Mouse (Mus musculus): ENCODE measurements around the gene Defb21.

Defb21 gene

GRCm38 (mm10) chr2:152572114-152572794, at the start of gene Defb21:
TSS of gene Defb21 (plus strand) at chr2:152572744.
- DNase-seq = no peak

DNA sequence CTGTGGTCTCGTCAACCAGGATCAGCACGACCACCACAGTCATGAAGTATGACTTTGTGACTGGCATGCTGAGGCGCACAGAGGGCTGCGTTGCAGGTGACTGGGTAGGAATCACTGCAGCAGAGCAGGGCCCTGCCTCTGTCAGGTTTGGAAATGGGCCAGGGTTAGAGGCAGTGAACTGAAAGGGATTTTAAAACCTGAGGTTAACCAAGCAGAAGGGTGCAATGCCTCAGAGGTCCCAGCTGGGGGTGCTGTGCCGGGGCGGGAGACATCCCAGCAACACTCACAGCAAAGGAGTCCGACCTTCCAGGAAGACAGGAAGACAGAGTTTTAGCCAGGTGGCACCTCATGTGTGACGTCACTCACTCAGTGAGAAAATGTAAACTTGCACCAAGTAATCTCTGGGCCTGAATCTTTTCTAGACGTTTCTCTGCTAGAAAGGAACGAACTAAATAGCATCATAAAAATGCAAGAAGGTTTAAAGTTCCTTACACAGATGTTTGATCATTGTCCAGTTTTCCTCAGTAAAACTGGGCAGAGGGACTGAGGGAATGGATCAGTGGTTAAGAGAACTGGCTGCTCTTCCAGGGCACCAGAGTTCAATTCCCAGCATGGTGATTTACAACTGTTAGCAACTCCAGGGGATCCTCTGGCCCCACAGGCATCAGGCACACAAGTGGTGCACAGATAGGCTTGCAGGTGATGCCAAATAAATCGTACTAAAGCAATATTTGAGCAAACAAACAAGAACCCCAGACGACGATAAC, 32.4 kb upstream of the Defb21 start, which contains the start of gene Defb29:
Defb29 (minus strand) TSS at position 155 of the 767 bp plus-strand sequence.
- peak; percentile 40 for DNase-seq

DNA sequence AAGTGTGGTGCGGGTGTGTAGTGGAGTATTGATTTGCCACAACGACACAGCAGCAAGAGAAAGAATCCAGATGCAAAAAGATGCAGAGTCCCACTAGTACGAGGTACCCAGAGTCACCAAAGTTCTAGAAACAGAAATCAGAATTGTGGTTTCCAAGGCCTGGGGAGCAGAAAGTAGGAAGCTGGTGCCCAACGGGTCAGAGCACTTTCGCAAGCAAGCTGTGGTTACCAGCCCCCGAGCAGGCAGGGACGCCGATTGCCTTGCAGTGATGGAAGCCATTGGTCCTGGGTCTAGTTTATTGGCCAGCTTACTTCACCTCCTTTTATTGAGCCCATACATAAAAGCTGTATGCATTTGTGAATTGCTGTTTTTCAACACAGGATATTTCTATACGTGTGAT, 30.6 kb upstream of the Defb21 start:
- no peak for DNase-seq

DNA sequence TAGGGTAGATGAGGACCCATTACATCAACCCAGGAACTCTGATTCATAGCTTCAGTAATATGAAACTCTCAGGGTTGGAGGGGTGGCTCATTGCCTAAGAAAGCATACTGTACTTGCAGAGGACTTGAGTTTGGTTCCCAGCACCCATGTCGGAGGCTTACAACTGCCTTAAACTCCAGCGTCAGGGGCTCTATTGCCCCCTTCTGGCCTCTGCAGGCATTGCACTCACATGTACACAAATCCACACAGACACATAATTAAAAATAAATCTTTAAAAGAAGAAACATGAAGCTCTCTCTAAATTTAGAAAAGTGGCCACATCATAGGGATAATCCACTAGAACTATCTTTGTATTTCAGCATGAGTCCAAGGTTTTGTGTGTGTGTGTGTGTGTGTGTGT, 29.6 kb upstream of the Defb21 start:
- DNase-seq = no peak

DNA sequence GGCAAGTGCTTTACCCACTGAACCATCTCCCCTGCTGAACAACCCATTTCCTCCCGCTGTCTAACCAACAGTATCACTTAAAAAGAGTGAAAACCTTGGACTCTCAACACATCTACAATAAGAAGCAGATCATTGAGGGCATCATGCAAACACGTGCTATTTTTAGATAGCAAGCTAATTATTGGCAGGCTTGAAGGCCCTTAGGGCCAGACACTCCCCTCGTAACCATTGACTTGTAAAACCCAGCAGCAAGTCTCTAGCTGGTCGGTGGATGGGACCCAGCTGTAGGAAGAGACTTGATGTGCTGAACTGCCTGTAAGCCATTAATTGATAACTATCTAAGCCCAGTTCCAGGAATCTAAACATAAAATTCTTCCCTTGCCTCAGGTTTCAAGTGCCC, 29.1 kb upstream of the Defb21 start:
- DNase-seq = no peak

- peak; percentile 71 for DNase-seq
Measured at GRCm38 (mm10) chr2:152544691-152545090, 27.9 kb upstream of the Defb21 start.

DNA sequence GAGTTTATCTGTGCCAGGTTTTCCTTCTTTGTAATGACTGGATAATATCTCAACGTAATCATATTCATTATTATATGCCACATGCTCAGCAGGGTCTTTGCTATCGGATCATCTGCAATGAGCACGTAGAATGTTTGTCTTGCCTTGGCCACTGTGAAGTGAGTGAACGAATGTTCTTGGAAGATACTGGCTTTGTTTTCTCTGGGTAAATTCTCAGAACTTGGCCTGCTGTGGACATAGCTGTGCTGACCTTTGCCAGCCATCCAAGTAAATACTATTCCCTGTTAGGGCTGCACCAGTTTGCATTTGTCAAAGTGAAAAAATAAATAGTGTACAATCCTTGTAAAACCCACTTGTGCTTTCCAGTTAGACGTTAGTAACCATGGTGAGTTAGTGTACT, 24.4 kb upstream of the Defb21 start:
- DNase-seq = no peak

- peak; percentile 71 for DNase-seq
Measured at GRCm38 (mm10) chr2:152553774-152554423, 18.6 kb upstream of the Defb21 start.

GRCm38 (mm10) chr2:152556655-152557054, 15.9 kb upstream of the Defb21 start:
- DNase-seq = no peak

DNA sequence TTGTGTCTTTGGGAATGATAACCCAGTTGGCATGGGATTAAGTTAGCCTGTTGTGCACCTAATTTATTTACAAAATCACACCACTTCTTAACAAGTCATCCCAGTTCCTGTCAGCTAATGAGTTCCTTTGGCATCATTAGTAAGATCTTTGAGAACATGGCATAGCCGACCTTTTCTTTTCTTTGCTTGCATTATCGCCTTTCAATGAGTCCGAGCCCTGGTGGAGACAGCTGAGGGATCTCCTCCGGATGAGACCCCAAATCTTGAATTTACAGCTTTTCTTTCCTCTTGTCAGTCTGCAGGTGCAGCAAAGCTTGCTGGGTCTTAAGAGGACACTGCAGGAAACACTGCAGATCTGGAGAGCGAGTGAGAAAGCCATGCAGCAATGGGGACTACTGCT, 3.5 kb upstream of the Defb21 start, which contains the start of gene Gm17416:
Gm17416 (plus strand) TSS at position 301 of the 400 bp plus-strand sequence.
- DNase-seq = no peak

- DNase-seq = peak; percentile 14
Measured at GRCm38 (mm10) chr2:152569881-152570280, 2.7 kb upstream of the Defb21 start.

DNA sequence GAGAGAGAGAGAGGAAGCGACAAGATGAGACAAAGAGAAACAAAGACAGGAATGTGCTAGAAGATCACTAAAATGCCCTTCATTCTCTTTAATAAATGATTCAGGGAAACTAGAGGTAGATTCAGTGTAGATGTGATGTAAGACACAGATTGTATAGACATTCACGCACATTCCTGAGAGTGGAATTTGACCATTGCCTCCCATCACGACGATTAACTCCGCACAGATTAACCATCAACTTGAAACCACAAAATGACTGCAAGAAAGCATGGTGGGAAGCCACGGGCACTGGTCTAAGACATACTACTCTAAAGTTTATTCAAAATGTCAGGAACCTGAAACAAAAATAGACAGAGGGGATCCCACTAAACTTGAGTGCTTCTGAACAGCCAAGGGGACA, 2.2 kb upstream of the Defb21 start:
- no peak for DNase-seq

GRCm38 (mm10) chr2:152573484-152573883, 940 bp downstream of the Defb21 start:
- no peak for DNase-seq

- no peak for DNase-seq
Measured at GRCm38 (mm10) chr2:152580107-152580506, 7.6 kb downstream of the Defb21 start, which contains the start of gene Defb19. TSS of gene Defb19 (minus strand) at chr2:152580312.

DNA sequence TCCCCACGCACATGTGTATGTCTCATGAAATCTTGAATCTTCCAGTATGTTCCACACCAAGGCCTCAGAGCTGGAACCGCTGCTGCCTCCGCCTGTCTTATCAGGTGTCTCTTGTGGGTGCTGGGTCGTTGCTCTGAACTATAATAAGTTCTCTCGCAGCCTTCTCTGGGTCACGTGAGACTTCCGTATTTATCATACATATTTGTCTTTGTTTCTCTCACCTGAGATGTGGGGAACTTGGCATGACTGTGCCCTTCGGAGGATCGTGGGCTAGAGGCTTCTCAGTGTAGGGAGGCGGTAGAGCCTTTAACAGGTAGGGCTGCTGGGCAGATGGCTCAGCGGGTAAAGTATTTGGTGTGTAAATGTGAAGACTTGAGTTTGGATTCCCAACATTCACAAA, 8.1 kb downstream of the Defb21 start:
- no peak for DNase-seq

DNA sequence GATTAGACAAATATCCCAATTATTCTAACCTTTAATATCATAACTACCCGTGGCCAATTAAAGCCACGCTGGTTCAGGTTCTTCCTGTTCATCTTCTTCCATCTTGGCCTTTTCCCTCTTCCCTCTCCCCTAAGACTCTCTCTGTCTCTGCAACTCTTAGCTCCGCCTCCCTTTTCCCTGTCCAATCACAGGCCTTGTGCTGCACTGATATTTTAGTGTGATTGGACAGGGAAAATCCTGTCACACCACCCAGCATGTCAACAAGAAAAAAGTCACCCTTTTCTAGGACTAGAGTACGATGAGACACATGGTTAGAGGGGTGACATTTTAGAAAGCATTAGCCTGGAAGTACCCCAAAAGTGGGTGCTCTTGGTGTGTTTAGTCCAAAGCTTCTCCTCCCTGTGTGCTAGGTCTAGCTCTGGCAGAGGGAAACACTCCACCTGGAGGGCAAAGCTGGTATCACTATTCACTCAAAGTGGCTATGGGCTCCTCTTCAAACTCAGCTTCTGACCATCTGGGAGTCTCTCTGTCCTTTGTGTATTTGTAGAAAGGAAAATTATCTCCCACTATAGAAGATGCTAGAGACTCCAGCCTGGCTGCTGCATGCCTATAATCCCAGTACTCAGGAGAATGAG, 14.5 kb downstream of the Defb21 start:
- DNase-seq = peak; percentile 32

DNA sequence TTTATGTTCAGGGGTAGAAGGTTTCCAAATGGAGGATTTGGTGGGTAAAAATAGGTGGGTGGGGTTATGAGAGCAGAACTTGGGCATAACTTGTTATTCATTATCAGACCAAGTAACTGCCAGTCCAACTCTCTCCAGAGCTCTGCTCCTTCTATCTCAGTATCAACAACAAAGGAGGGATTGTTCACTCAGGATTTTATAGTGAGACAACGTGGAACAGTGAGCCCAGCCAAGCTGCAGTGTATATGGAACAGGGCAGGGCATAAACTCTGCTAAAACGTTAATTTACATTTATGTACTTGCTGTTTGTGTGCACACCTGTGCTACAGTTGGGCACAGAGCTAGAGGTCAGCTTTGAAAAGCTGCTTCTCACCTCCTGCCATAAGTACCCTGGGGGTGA, 15.9 kb downstream of the Defb21 start:
- DNase-seq = peak; percentile 6

DNA sequence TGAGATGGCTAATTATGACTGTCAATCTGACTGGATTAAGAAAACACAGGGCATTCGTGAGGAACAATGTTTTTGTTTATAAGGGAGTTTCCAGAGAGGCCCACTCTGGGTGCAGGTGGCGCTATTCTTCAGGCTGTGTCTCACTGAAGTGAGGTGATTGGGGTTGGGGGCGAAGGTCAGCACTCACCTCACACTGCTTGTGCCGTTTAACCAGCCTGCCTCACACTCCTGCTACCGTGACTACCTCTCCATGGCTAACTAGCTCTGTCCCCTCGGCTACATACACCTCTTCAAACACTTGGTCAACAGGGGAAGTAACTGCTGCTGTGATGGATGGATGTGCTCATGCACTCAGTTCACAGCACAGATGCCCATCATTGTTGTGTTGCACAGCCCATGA, 16.5 kb downstream of the Defb21 start:
- DNase-seq = peak; percentile 14

DNA sequence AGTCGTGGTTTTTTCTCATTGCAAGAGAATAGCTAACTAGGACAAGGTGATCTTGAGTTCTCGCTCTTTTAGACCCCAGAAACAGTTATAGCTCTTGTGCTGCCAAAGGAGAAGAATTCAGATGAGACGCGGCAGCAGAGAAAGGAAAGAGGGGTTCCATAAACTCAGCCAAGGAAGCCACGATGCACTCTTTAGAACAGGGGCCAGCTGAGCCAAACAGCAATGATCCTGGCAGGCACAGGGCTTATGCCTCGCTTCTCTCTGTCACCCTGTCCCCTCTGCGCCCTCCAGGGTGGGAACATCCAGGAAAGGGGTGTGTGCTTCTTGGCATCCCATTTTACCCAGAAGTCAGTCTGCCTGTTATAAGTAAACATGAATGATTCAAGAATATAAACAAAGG, 26.8 kb downstream of the Defb21 start, which contains the start of gene Defb45:
Defb45 (minus strand) TSS at position 101 of the 400 bp plus-strand sequence.
- no peak for DNase-seq

GRCm38 (mm10) chr2:152600076-152600475, 27.5 kb downstream of the Defb21 start:
- DNase-seq = no peak

DNA sequence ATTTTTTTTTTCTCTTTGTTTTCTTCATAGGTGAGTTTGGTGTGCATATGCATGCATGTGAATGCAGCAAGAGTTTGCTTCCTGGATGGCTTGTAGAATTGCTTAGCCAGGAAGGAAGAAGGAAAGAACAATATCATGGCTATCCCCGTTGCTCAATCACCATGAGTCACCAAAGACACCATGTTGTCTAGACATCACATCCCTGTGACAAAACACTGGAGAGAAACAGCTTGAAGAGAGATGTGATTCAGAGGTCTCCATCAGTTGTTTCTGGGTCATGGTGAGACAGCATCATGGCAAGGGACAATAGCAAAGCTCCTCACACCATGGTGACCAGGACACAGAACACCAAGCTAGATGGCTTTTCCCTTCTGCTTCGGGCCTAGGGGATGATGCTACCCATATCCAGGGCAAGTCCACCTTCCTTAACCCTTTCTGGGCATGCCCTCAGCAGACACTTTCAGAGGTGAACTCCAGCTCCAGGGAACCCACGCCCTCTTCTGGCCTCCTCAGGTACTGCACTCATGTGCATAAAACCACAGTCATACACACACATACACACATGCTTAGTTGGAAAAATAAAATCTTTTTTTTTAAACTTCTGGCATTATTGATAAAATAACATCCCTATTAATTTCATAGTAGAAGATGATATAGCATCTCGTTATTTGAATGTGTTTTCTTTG, 28.9 kb downstream of the Defb21 start:
- no peak for DNase-seq

- peak; percentile 55 for DNase-seq
Measured at GRCm38 (mm10) chr2:152604057-152604456, 31.5 kb downstream of the Defb21 start, which contains the start of gene Defb36. TSS of gene Defb36 (plus strand) at chr2:152604327.
